Mouse (Mus musculus) stomach, embryonic 16.5 days (tissue): ENCODE data around the gene Tmem270. TPM values are rescaled to one million over a fixed set of nuclear protein-coding genes. Genes with fewer than 3 reads are reported as not detected.

Experiments used
- ATAC-seq: fragments of 200-750 bp; cut with Nextera tagmentation; 2 replicates; pipeline ENCODE4 v1.8.0; 2017; ENCODE audit warnings: moderate number of reproducible peaks, moderate TSS enrichment; ENCODE audit not compliant: insufficient read depth, low FRiP score
- H3K27ac ChIP-seq: fragments of 300-500 bp; sonication (generic); 2 replicates; pipeline ENCODE4 v1.5.1; 2014; ENCODE audit warnings: low read length
- H3K27me3 ChIP-seq: fragments of 300-500 bp; sonication (generic); 2 replicates; pipeline ENCODE4 v1.6.1; 2014; ENCODE audit warnings: low read length, control low read depth, mixed read lengths; ENCODE audit not compliant: control insufficient read depth, insufficient read depth
- H3K36me3 ChIP-seq: fragments of 300-500 bp; sonication (generic); 2 replicates; pipeline ENCODE4 v1.6.1; 2014; ENCODE audit warnings: low read length; ENCODE audit not compliant: control insufficient read depth, insufficient read depth
- H3K4me1 ChIP-seq: fragments of 300-500 bp; sonication (generic); 2 replicates; pipeline ENCODE4 v1.6.1; 2014; ENCODE audit warnings: low read length, control low read depth, mixed read lengths; ENCODE audit not compliant: control insufficient read depth, insufficient read depth
- H3K4me2 ChIP-seq: fragments of 300-500 bp; sonication (generic); 2 replicates; pipeline ENCODE4 v1.6.1; 2014; ENCODE audit warnings: low read depth, low read length, mixed read lengths
- H3K4me3 ChIP-seq: fragments of 300-500 bp; sonication (generic); replicated peaks from 2 replicates; pipeline ENCODE4 v1.5.1; 2014; ENCODE audit warnings: mild to moderate bottlenecking, low read length
- H3K9ac ChIP-seq: fragments of 300-500 bp; sonication (generic); 2 replicates; pipeline ENCODE4 v1.6.1; 2014; ENCODE audit warnings: low read length
- H3K9me3 ChIP-seq: fragments of 300-500 bp; sonication (generic); replicated peaks from 2 replicates; pipeline ENCODE4 v1.6.1; 2016; ENCODE audit warnings: low read length, control low read depth; ENCODE audit not compliant: control insufficient read depth
- WGBS: fragments of 180-500 bp; shearing (Covaris S2); extraction: QIAGEN DNeasy Blood & Tissue Kit; methylation state at CpG from one replicate; pipeline ENCODE4 v1.1.7; 2014; 5-methylcytosine and 5-hydroxymethylcytosine counted together
- polyA plus RNA-seq: library from polyadenylated mRNA; unstranded; fragments of >200 nt; fragmentation: Nextera tagmentation; extraction: Ambion mirVana; gene quantifications from 2 replicates; pipeline ENCODE4 v1.2.1, GENCODE M21; 2015

Tmem270 gene
- polyA plus RNA-seq, 1 experiment from 2014 or later = not detected

- Histone ChIP-seq H3K4me1 (no peaks in the 10 kb centered on the region), H3K36me3 (no peaks in the 10 kb centered on the region), H3K4me2 (no peak overlapping the region), H3K9me3 (no peaks in the 10 kb centered on the region; the same call in 1 of the 2 replicates), H3K27me3 (no peaks in the 10 kb centered on the region), H3K4me3 (no peak overlapping the region), H3K9ac (no peak overlapping the region), H3K27ac (no peak overlapping the region)
- no peak for ATAC-seq
- 45% methylated on average over 16 of the region's 16 CpGs for WGBS
Observed at GRCm38 (mm10) chr5:134918071-134918832, 11.7 kb upstream of the Tmem270 start.

DNA sequence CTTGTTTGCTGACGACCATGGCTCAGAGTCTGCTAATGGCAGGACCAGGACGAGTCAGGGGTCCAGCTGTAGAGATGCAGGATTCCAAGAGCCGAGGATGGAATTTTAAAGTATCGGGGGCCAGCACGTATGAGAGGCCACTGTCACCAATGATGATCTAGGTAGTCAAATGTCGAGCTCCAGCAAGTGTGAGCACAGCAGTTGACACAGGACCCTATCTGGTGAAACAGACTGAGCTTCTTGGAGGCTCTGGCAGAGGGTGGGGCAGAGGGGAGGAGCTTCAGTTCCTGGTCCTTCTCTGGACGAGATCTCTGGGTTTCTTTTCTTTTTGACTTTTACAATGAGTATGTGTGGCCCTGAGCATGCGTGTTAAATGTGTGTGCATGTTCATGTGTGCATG, 8.8 kb upstream of the Tmem270 start, which contains the start of gene Cldn13:
Gene Cldn13, minus strand, starts transcription at position 216 of the 400 bp plus-strand sequence.
- WGBS = 68% methylated on average over 8 of the region's 8 CpGs
- no peak within 1 kb of the TSS for H3K9ac ChIP-seq
- H3K4me2 ChIP-seq = no peak within 1 kb of the TSS
- no peaks in the 10 kb centered on the region for H3K27me3 ChIP-seq
- no peaks in the 10 kb centered on the region; the same call in 1 of the 2 replicates for H3K9me3 ChIP-seq
- H3K36me3 ChIP-seq = no peaks in the 10 kb centered on the region
- H3K4me3 ChIP-seq = no peak within 1 kb of the TSS
- ATAC-seq = no peak
- H3K4me1 ChIP-seq = no peaks in the 10 kb centered on the region
- no peak within 1 kb of the TSS for H3K27ac ChIP-seq

- no peaks in the 10 kb centered on the region for H3K4me1 ChIP-seq
- no peaks in the 10 kb centered on the region for H3K27me3 ChIP-seq
- no peak for ATAC-seq
- H3K27ac ChIP-seq = no peak overlapping the region
- 73% methylated on average over 8 of the region's 8 CpGs for WGBS
- H3K4me3 ChIP-seq = no peak overlapping the region
- H3K4me2 ChIP-seq = no peak overlapping the region
- no peak overlapping the region for H3K9ac ChIP-seq
- H3K9me3 ChIP-seq = no peaks in the 10 kb centered on the region; the same call in 1 of the 2 replicates
- H3K36me3 ChIP-seq = no peaks in the 10 kb centered on the region
Observed at GRCm38 (mm10) chr5:134914510-134914909, 8.0 kb upstream of the Tmem270 start.

DNA sequence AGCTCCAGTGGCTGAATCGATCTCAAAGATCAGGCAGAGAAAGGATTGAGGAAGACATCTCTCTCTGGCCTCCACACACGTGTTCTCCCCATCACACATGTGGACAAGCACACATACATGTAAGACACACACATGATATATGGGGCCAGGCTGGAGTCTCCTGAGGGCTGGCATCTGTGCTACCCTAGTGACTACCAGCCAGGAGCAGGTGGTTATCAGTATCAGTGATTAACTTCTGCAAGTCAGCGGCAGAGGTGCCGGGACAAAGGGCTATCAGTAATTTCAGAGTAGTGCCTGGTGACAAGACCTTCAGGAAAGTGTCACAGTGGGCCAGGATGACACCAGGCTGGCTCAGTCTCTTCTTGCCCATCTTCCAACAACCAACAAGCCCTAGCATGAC, 7.2 kb upstream of the Tmem270 start:
- Histone ChIP-seq H3K27me3 (no peaks in the 10 kb centered on the region), H3K4me3 (0 out of 2 replicates have a peak overlapping the region, but pooled peaks have one; percentile 1), H3K9me3 (no peaks in the 10 kb centered on the region; the same call in 1 of the 2 replicates), H3K4me1 (no peaks in the 10 kb centered on the region), H3K36me3 (no peaks in the 10 kb centered on the region), H3K4me2 (no peak overlapping the region), H3K27ac (no peak overlapping the region), H3K9ac (no peak overlapping the region)
- ATAC-seq = no peak
- WGBS = 70% methylated on average over 4 of the region's 4 CpGs

DNA sequence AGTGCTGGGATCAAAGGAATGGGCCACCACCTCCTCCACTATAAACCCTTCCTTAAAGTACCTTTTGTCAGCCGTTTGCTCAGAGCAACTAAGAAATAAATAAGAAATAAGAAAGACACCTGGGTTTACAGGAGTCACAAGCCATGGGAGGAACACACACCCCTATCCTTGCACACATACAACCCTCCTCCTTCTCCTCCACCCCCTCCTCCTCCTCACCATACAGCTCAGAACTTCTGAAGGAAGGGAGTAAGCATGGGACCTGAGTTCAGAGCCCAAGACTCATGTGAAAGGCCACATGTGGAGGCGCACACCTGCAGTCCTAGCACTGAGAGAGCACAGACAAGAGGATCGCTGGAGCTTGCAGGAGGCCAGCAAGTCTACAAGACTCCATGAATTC, 6.8 kb upstream of the Tmem270 start:
- WGBS = 73% methylated on average over 3 of the region's 3 CpGs

GRCm38 (mm10) chr5:134911901-134912300, 5.4 kb upstream of the Tmem270 start:
- no peak for ATAC-seq
- Histone ChIP-seq H3K9ac (no peak overlapping the region), H3K4me1 (no peaks in the 10 kb centered on the region), H3K36me3 (no peaks in the 10 kb centered on the region), H3K27ac (no peak overlapping the region), H3K27me3 (no peaks in the 10 kb centered on the region), H3K9me3 (no peaks in the 10 kb centered on the region; the same call in 1 of the 2 replicates), H3K4me2 (no peak overlapping the region), H3K4me3 (no peak overlapping the region)
- WGBS = 82% methylated on average over 2 of the region's 2 CpGs

More for the DNA sequence above, 6.8 kb upstream of the Tmem270 start:
- H3K27me3 ChIP-seq = no peaks in the 10 kb centered on the region
- H3K27ac ChIP-seq = no peak overlapping the region
- 0 out of 2 replicates have a peak overlapping the region, but pooled peaks have one; percentile 1 for H3K4me3 ChIP-seq
- H3K4me2 ChIP-seq = no peak overlapping the region
- H3K36me3 ChIP-seq = no peaks in the 10 kb centered on the region
- H3K4me1 ChIP-seq = no peaks in the 10 kb centered on the region
- ATAC-seq = no peak
- no peak overlapping the region for H3K9ac ChIP-seq
- no peaks in the 10 kb centered on the region; the same call in 1 of the 2 replicates for H3K9me3 ChIP-seq

DNA sequence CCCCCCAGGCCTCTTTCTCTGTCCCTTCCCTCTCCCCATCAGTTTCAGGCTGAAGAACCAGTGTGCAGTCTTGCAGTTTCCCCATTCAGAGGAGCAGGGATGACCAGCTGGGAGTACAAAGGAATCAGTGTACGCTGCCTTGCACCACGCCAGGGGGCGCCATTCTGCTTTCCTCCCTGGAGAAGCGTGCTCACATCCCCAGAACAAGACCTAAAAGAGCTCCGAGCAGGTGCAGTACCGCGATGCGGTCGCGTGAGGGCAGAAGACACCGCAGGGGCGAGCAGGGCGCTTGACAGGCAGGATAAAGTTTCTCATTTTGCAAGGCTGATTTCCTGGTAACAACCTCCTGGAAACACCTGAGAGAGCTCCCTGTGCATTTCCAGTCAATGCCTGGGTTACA, 602 bp upstream of the Tmem270 start:
- peak; percentile 82 for ATAC-seq
- WGBS = 1% methylated on average over 13 of the region's 13 CpGs
- no peaks in the 10 kb centered on the region for H3K36me3 ChIP-seq
- H3K27ac ChIP-seq = no peak overlapping the region
- no peaks in the 10 kb centered on the region for H3K27me3 ChIP-seq
- no peak overlapping the region for H3K4me2 ChIP-seq
- H3K4me3 ChIP-seq = no peak overlapping the region
- no peaks in the 10 kb centered on the region for H3K9me3 ChIP-seq
- no peaks in the 10 kb centered on the region for H3K4me1 ChIP-seq
- no peak overlapping the region for H3K9ac ChIP-seq

GRCm38 (mm10) chr5:134901644-134902027, 4.9 kb downstream of the Tmem270 start:
- H3K36me3 ChIP-seq = no peaks in the 10 kb centered on the region
- no peak overlapping the region for H3K9ac ChIP-seq
- WGBS = 69% methylated on average over 8 of the region's 8 CpGs
- no peak for ATAC-seq
- H3K4me3 ChIP-seq = no peak overlapping the region
- H3K27ac ChIP-seq = no peak overlapping the region
- H3K4me2 ChIP-seq = no peak overlapping the region
- no peaks in the 10 kb centered on the region for H3K9me3 ChIP-seq
- H3K4me1 ChIP-seq = peaks cover 11% of the 10 kb centered on the region
- H3K27me3 ChIP-seq = no peaks in the 10 kb centered on the region

DNA sequence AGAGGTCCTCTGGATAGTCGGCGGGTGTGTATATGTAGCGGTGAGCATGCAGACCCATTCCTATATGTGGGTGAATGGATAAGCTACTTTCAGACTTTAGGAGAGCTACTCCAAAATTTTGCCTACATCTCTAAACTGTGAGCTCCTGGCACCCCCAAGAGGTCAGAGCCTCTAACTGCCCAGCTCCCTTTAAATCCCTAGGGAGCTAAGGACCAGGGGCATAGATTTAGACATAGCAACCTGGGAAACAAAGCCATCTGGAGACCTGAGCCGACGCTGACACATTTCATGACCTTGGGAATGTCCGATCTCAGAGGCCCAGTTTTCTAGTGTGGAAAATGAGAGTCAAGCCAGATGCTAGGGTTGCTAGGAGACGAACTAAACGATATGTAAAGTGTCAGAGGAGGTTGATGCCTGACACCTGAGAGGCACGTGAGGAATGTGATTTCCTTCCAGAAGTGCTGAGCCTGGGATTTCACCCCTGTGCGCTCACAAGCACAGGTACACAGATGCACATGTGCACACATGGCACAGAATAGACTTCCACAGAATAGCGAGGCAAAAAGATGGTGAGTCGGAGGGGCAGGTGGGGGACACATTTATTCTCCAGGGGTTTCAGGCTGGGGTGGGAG, 5.4 kb downstream of the Tmem270 start:
- H3K4me1 ChIP-seq = peaks cover 12% of the 10 kb centered on the region
- H3K4me3 ChIP-seq = no peak overlapping the region
- no peaks in the 10 kb centered on the region for H3K9me3 ChIP-seq
- H3K36me3 ChIP-seq = no peaks in the 10 kb centered on the region
- H3K27ac ChIP-seq = no peak overlapping the region
- H3K9ac ChIP-seq = no peak overlapping the region
- 26% methylated on average over 12 of the region's 12 CpGs for WGBS
- no peaks in the 10 kb centered on the region for H3K27me3 ChIP-seq
- peak; percentile 49; the same call in 1 of the 2 replicates for ATAC-seq
- H3K4me2 ChIP-seq = no peak overlapping the region
